Mouse (Mus musculus) liver, embryonic 16.5 days (tissue): ENCODE measurements at regions not wholly inside any gene's neighbourhood (a gene's known extent, or its start where the extent isn't known, plus 50 kb on each side); places are given as distances from the start of the nearest gene placed in this dataset.

Source experiments
- ATAC-seq: fragments of 200-750 bp; cut with Nextera tagmentation; 2 replicates; pipeline ENCODE4 v1.8.0; 2017; ENCODE audit warnings: low read depth, mild to moderate bottlenecking, moderate number of reproducible peaks, moderate library complexity
- H3K27ac ChIP-seq: fragments of 300-500 bp; sonication (generic); 2 replicates; pipeline ENCODE4 v1.5.1; 2014; ENCODE audit warnings: mild to moderate bottlenecking, low read length
- H3K27me3 ChIP-seq: fragments of 300-500 bp; sonication (generic); 2 replicates; pipeline ENCODE4 v1.6.1; 2014; ENCODE audit warnings: low read depth, low read length, mixed read lengths; ENCODE audit not compliant: control insufficient read depth, insufficient read depth
- H3K36me3 ChIP-seq: fragments of 300-500 bp; sonication (generic); 2 replicates; pipeline ENCODE4 v1.6.1; 2014; ENCODE audit warnings: mild to moderate bottlenecking; ENCODE audit not compliant: control insufficient read depth, insufficient read depth
- H3K4me1 ChIP-seq: fragments of 300-500 bp; sonication (generic); 2 replicates; pipeline ENCODE4 v1.6.1; 2014; ENCODE audit warnings: low read depth, low read length, mixed read lengths; ENCODE audit not compliant: control insufficient read depth
- H3K4me2 ChIP-seq: fragments of 300-500 bp; sonication (generic); 2 replicates; pipeline ENCODE4 v1.6.1; 2014; ENCODE audit warnings: low read depth, low read length, mixed read lengths
- H3K4me3 ChIP-seq: fragments of 300-500 bp; sonication (generic); 2 replicates; pipeline ENCODE4 v1.5.1; 2014; ENCODE audit warnings: low read depth, mild to moderate bottlenecking, low read length
- H3K9ac ChIP-seq: fragments of 300-500 bp; sonication (generic); 2 replicates; pipeline ENCODE4 v1.6.1; 2014; ENCODE audit warnings: low read depth, low read length
- H3K9me3 ChIP-seq: fragments of 300-500 bp; sonication (generic); replicated peaks from 2 replicates; pipeline ENCODE4 v1.6.1; 2016; ENCODE audit warnings: low read length; ENCODE audit not compliant: control insufficient read depth
- WGBS: fragments of 180-500 bp; shearing (Covaris S2); extraction: QIAGEN DNeasy Blood & Tissue Kit; methylation state at CpG from one replicate; pipeline ENCODE4 v1.1.7; 2014; ENCODE audit not compliant: insufficient replicate concordance; 5-methylcytosine and 5-hydroxymethylcytosine counted together

GRCm38 (mm10) chr7:68918632-68919435 is 169.8 kb upstream of the Arrdc4 start:
- no peaks in the 10 kb centered on the region for H3K27me3 ChIP-seq
- H3K4me3 ChIP-seq: no peak overlapping the region
- H3K36me3 ChIP-seq: no peaks in the 10 kb centered on the region
- no peaks in the 10 kb centered on the region for H3K4me1 ChIP-seq
- ATAC-seq: no peak
- no peaks in the 10 kb centered on the region for H3K9me3 ChIP-seq
- H3K4me2 ChIP-seq: no peak overlapping the region
- H3K27ac ChIP-seq: no peak overlapping the region
- WGBS: 61% methylated on average over 9 of the region's 9 CpGs
- no peak overlapping the region for H3K9ac ChIP-seq

GRCm38 (mm10) chr7:68917876-68918200 is 168.8 kb upstream of the Arrdc4 start:
- H3K9ac ChIP-seq: no peak overlapping the region
- H3K4me2 ChIP-seq: 0 out of 2 replicates have a peak overlapping the region, but pooled peaks have one; percentile 41
- WGBS: 4% methylated on average over 2 of the region's 2 CpGs
- H3K9me3 ChIP-seq: no peaks in the 10 kb centered on the region
- H3K4me3 ChIP-seq: no peak overlapping the region
- no peak overlapping the region for H3K27ac ChIP-seq
- H3K27me3 ChIP-seq: no peaks in the 10 kb centered on the region
- ATAC-seq: no peak
- no peaks in the 10 kb centered on the region for H3K4me1 ChIP-seq
- no peaks in the 10 kb centered on the region for H3K36me3 ChIP-seq

GRCm38 (mm10) chr7:68917137-68917875 is 168.3 kb upstream of the Arrdc4 start:
- peak overlapping the region; percentile 41 for H3K4me2 ChIP-seq
- no peaks in the 10 kb centered on the region for H3K27me3 ChIP-seq
- no peak overlapping the region for H3K27ac ChIP-seq
- H3K36me3 ChIP-seq: no peaks in the 10 kb centered on the region
- WGBS: 12% methylated on average over 21 of the region's 21 CpGs
- ATAC-seq: peak; percentile 54; the same call in 1 of the 2 replicates
- H3K9ac ChIP-seq: no peak overlapping the region
- peak overlapping the region; percentile 20; the same call in 1 of the 2 replicates for H3K4me3 ChIP-seq
- H3K9me3 ChIP-seq: no peaks in the 10 kb centered on the region
- H3K4me1 ChIP-seq: no peaks in the 10 kb centered on the region

GRCm38 (mm10) chr7:68915976-68916375 is 166.9 kb upstream of the Arrdc4 start:
- 69% methylated on average over 9 of the region's 9 CpGs for WGBS
- H3K4me1 ChIP-seq: no peaks in the 10 kb centered on the region

GRCm38 (mm10) chr7:68914344-68914743 is 165.3 kb upstream of the Arrdc4 start:
- H3K4me1 ChIP-seq: no peaks in the 10 kb centered on the region
- no peaks in the 10 kb centered on the region for H3K27me3 ChIP-seq
- H3K27ac ChIP-seq: no peak overlapping the region
- WGBS: 55% methylated on average over 4 of the region's 4 CpGs
- H3K36me3 ChIP-seq: no peaks in the 10 kb centered on the region
- H3K9me3 ChIP-seq: no peaks in the 10 kb centered on the region
- no peak overlapping the region for H3K4me3 ChIP-seq
- no peak overlapping the region for H3K9ac ChIP-seq
- H3K4me2 ChIP-seq: no peak overlapping the region
- ATAC-seq: no peak

More at GRCm38 (mm10) chr7:68915976-68916375, 166.9 kb upstream of the Arrdc4 start:
- no peaks in the 10 kb centered on the region for H3K27me3 ChIP-seq
- no peak for ATAC-seq
- H3K36me3 ChIP-seq: no peaks in the 10 kb centered on the region
- no peak overlapping the region for H3K4me3 ChIP-seq
- no peak overlapping the region for H3K27ac ChIP-seq
- H3K4me2 ChIP-seq: no peak overlapping the region
- no peak overlapping the region for H3K9ac ChIP-seq
- H3K9me3 ChIP-seq: no peaks in the 10 kb centered on the region

- 66% methylated on average over 6 of the region's 6 CpGs for WGBS
- no peak for ATAC-seq
- no peak overlapping the region for H3K27ac ChIP-seq
Observed at GRCm38 (mm10) chr7:68911989-68912655, 163.1 kb upstream of the Arrdc4 start.

GRCm38 (mm10) chr7:68911562-68911961 is 162.5 kb upstream of the Arrdc4 start:
- H3K9me3 ChIP-seq: no peaks in the 10 kb centered on the region
- H3K9ac ChIP-seq: no peak overlapping the region
- no peaks in the 10 kb centered on the region for H3K4me1 ChIP-seq
- ATAC-seq: no peak
- H3K27ac ChIP-seq: no peak overlapping the region
- no peaks in the 10 kb centered on the region for H3K36me3 ChIP-seq
- H3K27me3 ChIP-seq: no peaks in the 10 kb centered on the region
- WGBS: 47% methylated on average over 3 of the region's 3 CpGs
- no peak overlapping the region for H3K4me3 ChIP-seq
- H3K4me2 ChIP-seq: no peak overlapping the region

More at GRCm38 (mm10) chr7:68911989-68912655, 163.1 kb upstream of the Arrdc4 start:
- H3K36me3 ChIP-seq: no peaks in the 10 kb centered on the region
- H3K4me1 ChIP-seq: no peaks in the 10 kb centered on the region
- no peak overlapping the region for H3K4me3 ChIP-seq
- no peaks in the 10 kb centered on the region for H3K27me3 ChIP-seq
- no peaks in the 10 kb centered on the region for H3K9me3 ChIP-seq
- H3K9ac ChIP-seq: no peak overlapping the region
- H3K4me2 ChIP-seq: no peak overlapping the region

- H3K27me3 ChIP-seq: no peaks in the 10 kb centered on the region
- no peak overlapping the region for H3K9ac ChIP-seq
- no peak for ATAC-seq
- H3K9me3 ChIP-seq: no peaks in the 10 kb centered on the region
- H3K4me3 ChIP-seq: no peak overlapping the region
- WGBS: 64% methylated on average over 1 of the region's 1 CpGs
- H3K4me2 ChIP-seq: no peak overlapping the region
- H3K27ac ChIP-seq: no peak overlapping the region
- no peaks in the 10 kb centered on the region for H3K4me1 ChIP-seq
- no peaks in the 10 kb centered on the region for H3K36me3 ChIP-seq
Observed at GRCm38 (mm10) chr7:68909694-68910093, 160.7 kb upstream of the Arrdc4 start.
